Mouse (Mus musculus) intestine, embryonic 16.5 days (tissue): ENCODE data around the gene Nkx1-2. TPM values are rescaled to one million over a fixed set of nuclear protein-coding genes. Genes with fewer than 3 reads are reported as not detected.
A peak's percentile ranks its signal among the peaks of the same experiment; 100 is the strongest.

Source experiments
- ATAC-seq: fragments of 200-750 bp; cut with Nextera tagmentation; 2 replicates; pipeline ENCODE4 v1.8.0; 2017; ENCODE audit warnings: moderate TSS enrichment, moderate library complexity
- H3K27ac ChIP-seq: fragments of 300-500 bp; sonication (generic); 2 replicates; pipeline ENCODE4 v1.5.1; 2014; ENCODE audit warnings: mild to moderate bottlenecking, low read length
- H3K27me3 ChIP-seq: fragments of 300-500 bp; sonication (generic); replicated peaks from 2 replicates; pipeline ENCODE4 v1.6.1; 2014; ENCODE audit warnings: low read length, control low read depth, mixed read lengths; ENCODE audit not compliant: control insufficient read depth, insufficient read depth
- H3K36me3 ChIP-seq: fragments of 300-500 bp; sonication (generic); 2 replicates; pipeline ENCODE4 v1.6.1; 2014; ENCODE audit warnings: low read length, control low read depth; ENCODE audit not compliant: control insufficient read depth, insufficient read depth
- H3K4me1 ChIP-seq: fragments of 300-500 bp; sonication (generic); 2 replicates; pipeline ENCODE4 v1.6.1; 2014; ENCODE audit warnings: low read length, control low read depth, mixed read lengths; ENCODE audit not compliant: control insufficient read depth, insufficient read depth
- H3K4me2 ChIP-seq: fragments of 300-500 bp; sonication (generic); 2 replicates; pipeline ENCODE4 v1.6.1; 2014; ENCODE audit warnings: low read depth, low read length, control low read depth
- H3K4me3 ChIP-seq: fragments of 300-500 bp; sonication (generic); 2 replicates; pipeline ENCODE4 v1.5.1; 2014; ENCODE audit warnings: mild to moderate bottlenecking, low read length
- H3K9ac ChIP-seq: fragments of 300-500 bp; sonication (generic); 2 replicates; pipeline ENCODE4 v1.6.1; 2014; ENCODE audit warnings: low read depth, low read length
- H3K9me3 ChIP-seq: fragments of 300-500 bp; sonication (generic); 2 replicates; pipeline ENCODE4 v1.6.1; 2016; ENCODE audit warnings: low read length, control low read depth; ENCODE audit not compliant: control insufficient read depth
- WGBS: fragments of 180-500 bp; shearing (Covaris S2); extraction: QIAGEN DNeasy Blood & Tissue Kit; methylation state at CpG from one replicate; pipeline ENCODE4 v1.1.7; 2014; 5-methylcytosine and 5-hydroxymethylcytosine counted together
- polyA plus RNA-seq: library from polyadenylated mRNA; unstranded; fragments of >200 nt; fragmentation: Nextera tagmentation; extraction: Ambion mirVana; gene quantifications from 2 replicates; pipeline ENCODE4 v1.2.1, GENCODE M21; 2015

Nkx1-2 gene
- 0.59 and 0.70 TPM in 2 replicates for polyA plus RNA-seq

DNA sequence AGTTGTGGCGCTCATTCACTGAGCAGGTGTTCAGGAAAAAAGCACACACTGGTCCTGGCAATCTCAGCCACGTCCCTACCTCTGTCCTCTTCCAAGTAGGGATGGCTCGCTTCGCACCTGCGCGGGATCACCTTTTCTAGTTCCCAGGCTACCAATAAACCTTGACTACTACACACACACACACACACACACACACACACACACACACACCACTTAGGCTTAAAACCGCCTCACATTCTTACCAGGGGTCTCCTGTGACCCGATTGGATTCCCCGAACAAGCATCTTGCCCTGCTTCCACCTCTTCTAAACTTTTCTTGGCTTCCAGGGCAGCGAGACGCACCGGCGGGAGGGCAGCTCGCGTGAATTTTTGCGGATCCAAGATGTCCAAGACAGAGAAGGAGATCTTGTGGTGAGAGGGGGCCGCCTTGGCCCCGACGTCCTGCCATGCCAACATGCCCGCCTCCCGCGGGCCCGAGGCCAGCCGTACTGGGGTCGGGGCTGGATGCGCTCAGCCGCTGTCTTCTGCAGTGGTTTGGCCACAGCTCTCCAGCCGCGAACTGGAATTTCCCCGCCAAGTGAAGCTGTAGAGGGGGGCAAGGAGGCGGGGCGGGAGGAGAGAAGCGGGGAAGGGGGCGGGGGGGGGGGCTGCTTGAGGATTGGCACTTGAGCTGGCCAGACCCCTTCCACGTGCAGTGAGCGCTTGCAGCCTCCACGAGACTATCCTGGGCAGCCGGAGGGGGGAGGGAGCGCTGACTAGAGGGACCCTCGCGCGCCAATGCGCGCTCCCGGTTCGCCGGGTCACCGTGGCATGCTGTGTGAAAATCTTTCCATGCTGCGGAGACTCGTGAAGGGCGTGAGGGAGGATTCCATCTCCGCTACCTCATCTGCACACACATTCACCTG lies at the start of gene Nkx1-2:
Gene Nkx1-2, minus strand, starts transcription at position 567 of the 905 bp plus-strand sequence.
- ATAC-seq: no peak; the same call in 1 of the 2 replicates
- Histone ChIP-seq H3K4me3 (peak within 1 kb of the TSS; percentile 60), H3K9me3 (no peaks in the 10 kb centered on the region), H3K27ac (no peak within 1 kb of the TSS), H3K4me1 (peaks cover 30% of the 10 kb centered on the region), H3K4me2 (peak within 1 kb of the TSS; percentile 85), H3K36me3 (no peaks in the 10 kb centered on the region), H3K9ac (peak within 1 kb of the TSS; percentile 50), H3K27me3 (peaks cover 35% of the 10 kb centered on the region)
- WGBS: 2% methylated on average over 50 of the region's 52 CpGs

DNA sequence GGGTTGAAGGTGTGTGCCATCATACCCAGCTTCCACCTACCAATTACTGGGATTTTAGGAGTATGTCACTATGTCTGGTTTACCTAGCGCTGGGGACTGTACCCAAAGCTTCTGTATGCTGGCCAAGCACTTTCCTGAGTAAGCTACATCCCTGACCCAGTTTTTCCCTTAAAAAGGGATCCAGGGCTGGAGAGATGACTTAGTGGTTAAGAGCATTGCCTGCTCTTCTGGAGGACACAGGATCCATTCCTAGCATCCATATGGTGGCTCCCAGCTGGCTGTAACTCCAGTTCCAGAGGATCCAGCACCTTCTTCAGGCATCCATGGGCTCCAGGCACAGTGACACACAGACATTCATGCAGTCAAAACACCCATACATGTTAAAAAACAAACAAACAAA lies 47.1 kb upstream of the Nkx1-2 start:
- Histone ChIP-seq H3K4me3 (no peak overlapping the region), H3K9me3 (no peaks in the 10 kb centered on the region), H3K9ac (no peak overlapping the region), H3K27me3 (no peaks in the 10 kb centered on the region), H3K4me1 (peaks cover 3% of the 10 kb centered on the region; the same call in 1 of the 2 replicates), H3K4me2 (no peak overlapping the region), H3K36me3 (no peaks in the 10 kb centered on the region), H3K27ac (no peak overlapping the region)
- WGBS: 94% methylated on average over 1 of the region's 1 CpGs
- ATAC-seq: no peak

DNA sequence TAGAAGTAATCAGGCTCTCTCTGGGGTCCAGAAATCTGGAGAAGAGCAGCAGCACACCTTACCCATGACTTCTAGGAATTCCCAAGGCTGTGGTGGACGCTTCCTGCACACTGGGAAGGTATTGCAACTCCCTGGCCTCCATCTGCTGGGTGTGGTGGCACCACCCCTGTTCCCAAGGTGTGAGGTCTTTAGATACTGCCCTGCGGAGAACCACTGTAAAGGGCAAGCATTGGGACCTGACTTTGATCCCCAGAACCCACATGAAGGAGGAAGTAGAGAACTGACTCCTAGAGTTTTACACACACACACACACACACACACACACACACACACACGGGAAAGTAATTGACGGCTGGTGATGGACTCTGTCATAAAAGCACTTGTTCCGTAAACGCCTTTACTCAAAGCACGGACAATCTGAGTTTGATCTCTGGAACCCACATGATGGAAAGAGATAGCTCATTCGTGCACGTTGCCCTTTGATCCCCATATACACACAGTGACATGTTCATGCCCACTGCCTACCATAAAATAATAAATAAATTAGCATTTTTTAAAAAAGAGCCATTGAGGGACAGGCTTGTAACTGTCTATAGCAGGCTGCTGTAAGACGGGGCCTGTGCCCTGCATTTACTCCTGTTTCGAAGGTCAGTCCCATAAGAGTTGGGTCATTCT lies 45.3 kb upstream of the Nkx1-2 start:
- Histone ChIP-seq H3K9me3 (no peaks in the 10 kb centered on the region), H3K4me3 (no peak overlapping the region), H3K27ac (peak overlapping the region; percentile 89), H3K4me2 (0 out of 2 replicates have a peak overlapping the region, but pooled peaks have one; percentile 2), H3K36me3 (no peaks in the 10 kb centered on the region), H3K4me1 (peaks cover 9% of the 10 kb centered on the region; the same call in 1 of the 2 replicates), H3K27me3 (no peaks in the 10 kb centered on the region), H3K9ac (peak overlapping the region; percentile 31; the same call in 1 of the 2 replicates)
- 54% methylated on average over 11 of the region's 11 CpGs for WGBS
- peak; percentile 92 for ATAC-seq

DNA sequence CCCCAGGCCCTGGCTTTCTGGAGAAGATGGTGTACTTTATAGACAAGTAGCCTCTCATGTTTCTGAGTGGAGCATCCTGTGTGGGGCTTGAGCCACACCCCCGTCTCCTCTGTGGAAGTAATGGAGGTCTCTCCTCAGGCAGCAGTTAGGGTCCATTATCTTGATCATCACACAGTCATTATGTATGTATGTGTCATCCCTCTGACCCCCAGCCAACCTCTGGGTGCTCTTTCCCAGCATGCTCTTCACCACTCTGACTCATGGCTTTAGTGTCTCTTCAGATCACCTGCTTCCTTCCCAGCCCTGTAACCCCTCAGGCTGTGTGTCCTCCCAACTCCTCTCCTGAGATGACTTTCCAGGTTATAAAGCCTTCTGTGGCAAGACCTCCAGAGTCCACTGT lies 42.2 kb upstream of the Nkx1-2 start:
- 91% methylated on average over 1 of the region's 1 CpGs for WGBS
- no peaks in the 10 kb centered on the region for H3K9me3 ChIP-seq

DNA sequence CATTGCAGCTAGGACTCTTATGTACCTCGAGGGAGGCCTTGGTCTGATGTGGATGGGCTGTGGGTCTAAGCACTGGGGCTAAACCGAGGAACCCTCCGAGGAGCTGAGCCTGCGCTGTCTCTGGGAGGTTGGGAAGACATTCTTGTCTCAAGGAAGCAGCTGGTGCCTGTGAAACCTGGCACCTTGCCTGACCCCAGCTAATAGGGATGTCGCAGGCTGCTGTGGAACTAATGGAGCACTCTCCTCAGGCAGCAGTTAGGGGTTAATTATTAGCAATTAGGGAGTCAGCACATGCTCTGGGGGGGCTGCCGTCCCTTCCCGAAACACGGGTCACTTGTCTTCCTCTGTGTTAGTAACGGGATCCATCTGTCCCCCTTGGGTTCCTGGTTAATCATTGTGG lies 41.5 kb upstream of the Nkx1-2 start:
- WGBS: 30% methylated on average over 9 of the region's 9 CpGs
- ATAC-seq: no peak
- H3K4me1 ChIP-seq: peaks cover 17% of the 10 kb centered on the region; the same call in 1 of the 2 replicates
- no peaks in the 10 kb centered on the region for H3K27me3 ChIP-seq
- no peak overlapping the region for H3K4me3 ChIP-seq
- H3K9ac ChIP-seq: peak overlapping the region; percentile 31; the same call in 1 of the 2 replicates
- H3K4me2 ChIP-seq: no peak overlapping the region
- H3K27ac ChIP-seq: no peak overlapping the region
- no peaks in the 10 kb centered on the region for H3K9me3 ChIP-seq
- no peaks in the 10 kb centered on the region for H3K36me3 ChIP-seq

More for the DNA sequence above, 42.2 kb upstream of the Nkx1-2 start:
- Histone ChIP-seq H3K9ac (no peak overlapping the region), H3K4me1 (peaks cover 17% of the 10 kb centered on the region; the same call in 1 of the 2 replicates), H3K4me3 (no peak overlapping the region), H3K36me3 (no peaks in the 10 kb centered on the region), H3K27ac (no peak overlapping the region), H3K4me2 (no peak overlapping the region), H3K27me3 (no peaks in the 10 kb centered on the region)
- ATAC-seq: no peak

DNA sequence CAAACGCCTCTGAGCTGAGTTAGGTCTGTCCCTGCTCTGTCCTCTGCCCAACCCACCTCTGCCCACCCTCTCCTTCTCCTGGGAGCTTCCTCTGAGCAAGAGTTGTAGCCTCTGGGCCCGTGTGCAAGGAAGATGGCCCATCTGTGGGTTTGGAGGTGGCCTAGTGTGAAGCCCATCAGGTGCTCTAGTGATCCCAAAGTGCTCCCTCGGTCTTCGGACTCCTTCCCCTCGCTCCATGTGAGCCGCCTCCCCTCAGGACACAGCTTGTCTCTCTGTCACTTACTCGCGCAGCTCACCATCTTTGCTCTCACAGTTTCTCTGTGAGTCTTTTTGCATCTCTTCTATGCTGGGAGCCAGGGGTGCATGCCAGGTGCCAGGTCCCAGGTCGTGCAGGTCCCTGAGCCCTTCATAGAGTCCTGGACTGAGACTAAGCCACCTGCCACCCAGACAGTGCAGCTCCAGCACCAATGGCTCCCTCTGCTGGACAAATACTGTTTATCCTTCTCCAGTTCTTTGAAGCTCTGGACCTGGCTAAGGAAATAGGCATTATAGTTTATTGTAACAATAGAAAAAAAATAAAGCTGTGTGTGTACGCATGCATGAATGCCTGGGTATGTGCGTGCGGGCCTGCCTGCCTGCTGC lies 39.1 kb upstream of the Nkx1-2 start:
- Histone ChIP-seq H3K4me2 (no peak overlapping the region), H3K27ac (no peak overlapping the region), H3K9me3 (no peaks in the 10 kb centered on the region), H3K4me1 (peaks cover 14% of the 10 kb centered on the region; the same call in 1 of the 2 replicates), H3K4me3 (no peak overlapping the region), H3K27me3 (no peaks in the 10 kb centered on the region), H3K9ac (no peak overlapping the region; the same call in 1 of the 2 replicates), H3K36me3 (no peaks in the 10 kb centered on the region)
- ATAC-seq: peak; percentile 84
- WGBS: 62% methylated on average over 12 of the region's 12 CpGs

DNA sequence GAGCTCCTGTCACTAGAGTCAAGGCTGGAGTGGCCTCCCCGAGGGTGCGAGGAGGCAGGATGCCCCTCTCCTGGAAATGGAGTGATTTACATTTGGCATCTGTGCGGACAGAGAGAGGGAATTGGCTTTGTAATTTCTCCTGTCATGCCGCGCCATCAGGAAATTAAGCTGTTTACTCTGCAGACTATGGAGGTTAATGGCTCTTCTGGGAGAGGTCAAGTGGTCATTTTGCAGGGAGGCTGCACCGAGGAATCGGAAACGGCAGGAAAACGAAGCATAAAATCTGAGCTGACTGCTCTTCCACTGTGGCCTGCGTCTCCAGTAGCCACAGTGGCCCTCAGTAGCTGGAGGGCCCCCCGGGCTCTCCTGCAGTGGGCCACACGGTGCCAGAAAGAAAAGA lies 37.9 kb upstream of the Nkx1-2 start:
- Histone ChIP-seq H3K27me3 (no peaks in the 10 kb centered on the region), H3K4me1 (peaks cover 14% of the 10 kb centered on the region; the same call in 1 of the 2 replicates), H3K9me3 (no peaks in the 10 kb centered on the region), H3K9ac (0 out of 2 replicates have a peak overlapping the region, but pooled peaks have one; percentile 35), H3K4me2 (no peak overlapping the region), H3K4me3 (no peak overlapping the region), H3K27ac (no peak overlapping the region), H3K36me3 (no peaks in the 10 kb centered on the region)
- WGBS: 25% methylated on average over 12 of the region's 12 CpGs
- ATAC-seq: no peak

DNA sequence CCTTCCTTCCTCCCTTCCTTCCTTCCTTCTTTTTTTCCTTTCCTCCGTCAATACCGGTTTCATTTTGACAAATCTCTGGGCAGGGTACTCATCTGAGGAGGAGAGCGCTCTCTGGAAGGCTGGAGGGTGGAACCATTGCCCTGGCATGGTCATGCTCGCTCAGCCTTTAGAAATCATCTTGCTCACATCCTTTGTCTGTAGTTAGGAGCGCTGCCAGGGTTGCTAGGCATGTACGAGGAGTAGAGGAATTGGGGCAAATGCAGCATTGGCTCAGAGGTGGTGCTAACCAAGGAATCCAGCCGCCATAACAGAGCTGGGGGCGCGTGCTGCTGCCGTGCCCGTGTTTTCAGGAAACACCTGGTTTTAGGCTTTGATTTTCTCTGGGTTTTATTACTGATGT lies 31.9 kb upstream of the Nkx1-2 start:
- H3K4me2 ChIP-seq: no peak overlapping the region
- H3K27me3 ChIP-seq: no peaks in the 10 kb centered on the region
- no peak for ATAC-seq
- no peak overlapping the region for H3K4me3 ChIP-seq
- no peak overlapping the region for H3K27ac ChIP-seq
- 80% methylated on average over 11 of the region's 11 CpGs for WGBS
- H3K4me1 ChIP-seq: no peaks in the 10 kb centered on the region
- no peak overlapping the region for H3K9ac ChIP-seq
- no peaks in the 10 kb centered on the region for H3K9me3 ChIP-seq
- no peaks in the 10 kb centered on the region for H3K36me3 ChIP-seq

DNA sequence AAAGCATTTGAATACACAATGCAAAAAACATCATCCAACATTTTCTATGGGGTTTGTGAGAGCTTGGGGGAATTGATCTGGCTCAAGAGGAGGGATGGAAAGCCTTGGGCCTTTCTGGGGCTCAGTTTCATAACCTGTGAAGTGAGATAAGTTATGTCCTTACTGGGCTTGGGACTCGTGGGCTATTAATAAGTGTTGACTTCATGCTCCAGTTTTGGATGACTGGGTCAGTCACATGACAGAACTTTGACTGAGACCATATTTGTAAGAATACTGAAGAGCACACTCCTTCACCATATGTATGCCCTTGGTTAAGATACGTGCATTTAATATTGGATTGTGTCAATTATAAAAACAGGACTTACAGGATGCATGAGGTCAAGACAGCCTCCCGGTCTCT lies 28.0 kb upstream of the Nkx1-2 start:
- no peak for ATAC-seq
- no peak overlapping the region for H3K27ac ChIP-seq
- H3K4me1 ChIP-seq: no peaks in the 10 kb centered on the region
- H3K4me2 ChIP-seq: no peak overlapping the region
- no peaks in the 10 kb centered on the region for H3K9me3 ChIP-seq
- no peaks in the 10 kb centered on the region for H3K36me3 ChIP-seq
- H3K9ac ChIP-seq: no peak overlapping the region
- WGBS: 79% methylated on average over 3 of the region's 3 CpGs
- H3K4me3 ChIP-seq: no peak overlapping the region
- no peaks in the 10 kb centered on the region for H3K27me3 ChIP-seq
